Mouse (Mus musculus): Measurements from ENCODE around the gene Gins2. TPM values are rescaled to one million over a fixed set of nuclear protein-coding genes. Genes with fewer than 3 reads are reported as not detected.
A peak's percentile ranks its signal among the peaks of the same experiment; 100 is the strongest.

The Gins2 gene
- total RNA-seq, 2 experiments from 2014 or later, result 2.3 to 2.9 TPM

GRCm38 (mm10) chr8:120536306-120537206 lies 52.5 kb downstream of the Gins2 start:
- peak in 1 of 2 experiments; percentile 64 for DNase-seq (ENCODE audit: extremely low spot score in 1 of 2, low spot score in 2 of 2)
- intact Hi-C loops (cut with DNase I), result loop anchor here (5.0 kb wide), 3 partner anchors 129 to 249 kb away; no protein-coding TSS in a partner anchor

- DNase-seq (ENCODE audit: extremely low spot score in 1 of 2, low spot score in 2 of 2), result peak in 1 of 2 experiments; percentile 82
- intact Hi-C loops (cut with DNase I), result loop anchor here (5.0 kb wide), 3 partner anchors 128 to 248 kb away; no protein-coding TSS in a partner anchor
These were observed 53.4 kb downstream of the Gins2 start for GRCm38 (mm10) chr8:120535452-120536305.

GRCm38 (mm10) chr8:120534504-120535368 lies 54.4 kb downstream of the Gins2 start:
- intact Hi-C loops (cut with DNase I), result loop anchor here (5.0 kb wide), 3 partner anchors 127 to 247 kb away; no protein-coding TSS in a partner anchor
- DNase-seq (ENCODE audit: extremely low spot score in 1 of 2, low spot score in 2 of 2), result peak in 1 of 2 experiments; percentile 85

- intact Hi-C loops (cut with DNase I), result no loop called here
These were observed 55.0 kb downstream of the Gins2 start for GRCm38 (mm10) chr8:120534080-120534479.

GRCm38 (mm10) chr8:120533380-120533779 lies 55.7 kb downstream of the Gins2 start:
- intact Hi-C loops (cut with DNase I), result no loop called here

More at GRCm38 (mm10) chr8:120534080-120534479, 55.0 kb downstream of the Gins2 start:
- no peak for DNase-seq (ENCODE audit: extremely low spot score in 1 of 2, low spot score in 2 of 2)

GRCm38 (mm10) chr8:120532517-120533215 lies 56.4 kb downstream of the Gins2 start:
- intact Hi-C loops (cut with DNase I), result no loop called here
- peak in 1 of 2 experiments; percentile 56 for DNase-seq (ENCODE audit: extremely low spot score in 1 of 2, low spot score in 2 of 2)

More at GRCm38 (mm10) chr8:120533380-120533779, 55.7 kb downstream of the Gins2 start:
- no peak for DNase-seq (ENCODE audit: extremely low spot score in 1 of 2, low spot score in 2 of 2)

GRCm38 (mm10) chr8:120531775-120532516 lies 57.2 kb downstream of the Gins2 start:
- DNase-seq (ENCODE audit: extremely low spot score in 1 of 2, low spot score in 2 of 2), result peak in 1 of 2 experiments; percentile 52
- intact Hi-C loops (cut with DNase I), result no loop called here

- DNase-seq (ENCODE audit: extremely low spot score in 1 of 2, low spot score in 2 of 2), result no peak
- intact Hi-C loops (cut with DNase I), result no loop called here
These were observed 58.0 kb downstream of the Gins2 start for GRCm38 (mm10) chr8:120530954-120531656.

- intact Hi-C loops (cut with DNase I), result no loop called here
- DNase-seq (ENCODE audit: extremely low spot score in 1 of 2, low spot score in 2 of 2), result no peak
These were observed 59.9 kb downstream of the Gins2 start for GRCm38 (mm10) chr8:120529226-120529625.

Small RNAs within 50 kb of the gene (microRNA-seq; reads per million reads assigned to microRNA genes)
- 3.7 reads per million, percentile 9 among the genes with 10 or more reads in this experiment for gene Mir7687

Other genes with a start within 250 kb of the Gins2 start
- gene 1190005I06Rik, start 58.3 kb upstream of the Gins2 start, total RNA-seq (2021), result 1 to 10 TPM; 5.2 to 7.1 TPM
- under 1 TPM in 1 of 2 experiments, not detected in 1; 0.66 TPM for gene Gm27021, start 78.8 kb upstream of the Gins2 start, total RNA-seq (2021)
- gene Cox4i1, start 78.9 kb upstream of the Gins2 start, total RNA-seq (2021), result 1,000 to 10,000 TPM; 1,012 to 1,017 TPM
- gene Emc8, start 79.3 kb upstream of the Gins2 start, total RNA-seq (2021), result 10 to 100 TPM; 66.6 to 72.9 TPM
- gene Irf8, start 147.1 kb upstream of the Gins2 start, total RNA-seq (2021), result 1 to 10 TPM; 3.7 to 4.5 TPM

Data from left cerebral cortex, postnatal 10 days (tissue).